Mouse (Mus musculus) heart, embryonic 12.5 days (tissue): ENCODE data around the gene Prkca. TPM values are rescaled to one million over a fixed set of nuclear protein-coding genes. Genes with fewer than 3 reads are reported as not detected.

Source experiments
- ATAC-seq: fragments of 200-750 bp; cut with Nextera tagmentation; 2 replicates; pipeline ENCODE4 v1.8.0; 2017; ENCODE audit warnings: moderate TSS enrichment, moderate library complexity; ENCODE audit not compliant: insufficient number of reproducible peaks, low FRiP score
- H3K27ac ChIP-seq: fragments of 300-500 bp; sonication (generic); 2 replicates; pipeline ENCODE4 v1.5.1; 2016; ENCODE audit warnings: mild to moderate bottlenecking, moderate library complexity; ENCODE audit not compliant: poor library complexity, severe bottlenecking
- H3K27me3 ChIP-seq: fragments of 300-500 bp; sonication (generic); replicated peaks from 2 replicates; pipeline ENCODE4 v1.6.1; 2016; ENCODE audit warnings: mild to moderate bottlenecking, moderate library complexity
- H3K36me3 ChIP-seq: fragments of 300-500 bp; sonication (generic); 2 replicates; pipeline ENCODE4 v1.6.1; 2016; ENCODE audit warnings: mild to moderate bottlenecking, moderate library complexity
- H3K4me1 ChIP-seq: fragments of 300-500 bp; sonication (generic); replicated peaks from 2 replicates; pipeline ENCODE4 v1.6.1; 2016; ENCODE audit warnings: mild to moderate bottlenecking
- H3K4me2 ChIP-seq: fragments of 300-500 bp; sonication (generic); 2 replicates; pipeline ENCODE4 v1.6.1; 2016; ENCODE audit warnings: mild to moderate bottlenecking, moderate library complexity
- H3K4me3 ChIP-seq: fragments of 300-500 bp; sonication (generic); 2 replicates; pipeline ENCODE4 v1.5.1; 2016; ENCODE audit warnings: mild to moderate bottlenecking
- H3K9ac ChIP-seq: fragments of 300-500 bp; sonication (generic); 2 replicates; pipeline ENCODE4 v1.6.1; 2016; ENCODE audit warnings: mild to moderate bottlenecking, moderate library complexity
- H3K9me3 ChIP-seq: fragments of 300-500 bp; sonication (generic); replicated peaks from 2 replicates; pipeline ENCODE4 v1.6.1; 2016; ENCODE audit warnings: mild to moderate bottlenecking, moderate library complexity
- WGBS: fragments of 180-500 bp; shearing (Covaris S2); methylation state at CpG from one replicate; pipeline ENCODE4 v1.1.7; 2016; 5-methylcytosine and 5-hydroxymethylcytosine counted together
- microRNA-seq: library from miRNA; unstranded; fragments of <30 nt; microRNA quantifications from one replicate; pipeline ENCODE4, GENCODE M21; 2017
- polyA plus RNA-seq: library from polyadenylated mRNA; unstranded; fragments of >200 nt; fragmentation: Nextera tagmentation; extraction: Ambion mirVana; gene quantifications from 2 replicates; pipeline ENCODE4 v1.2.1, GENCODE M21; 2016

Gene Prkca
- polyA plus RNA-seq, 1 experiment from 2014 or later = 18.8 TPM

DNA sequence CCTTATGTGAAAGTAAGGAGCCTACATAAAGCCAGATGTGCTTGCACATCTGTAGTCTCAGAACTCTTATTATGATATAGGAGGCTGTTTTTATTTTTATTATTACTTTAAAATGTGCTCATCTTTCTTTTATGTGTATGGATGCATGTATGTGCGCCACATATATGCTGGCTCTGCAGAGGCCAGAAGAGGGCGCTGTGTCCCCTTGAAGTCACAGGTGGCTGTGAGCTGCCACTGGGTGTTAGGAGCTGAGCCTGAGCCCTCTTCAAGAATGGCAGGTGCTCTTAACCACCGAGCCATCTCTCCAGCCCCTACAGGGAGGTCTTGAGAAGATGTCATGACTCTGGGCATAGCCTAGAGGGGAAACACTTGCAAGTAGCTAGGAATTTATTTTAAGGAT is 452.4 kb downstream of the Prkca start:
- peaks cover 5% of the 10 kb centered on the region; the same call in 1 of the 2 replicates for H3K4me1 ChIP-seq
- H3K9me3 ChIP-seq = no peaks in the 10 kb centered on the region
- H3K36me3 ChIP-seq = no peaks in the 10 kb centered on the region
- H3K4me2 ChIP-seq = no peak overlapping the region
- H3K4me3 ChIP-seq = no peak overlapping the region
- H3K27me3 ChIP-seq = no peaks in the 10 kb centered on the region
- WGBS = 78% methylated on average over 3 of the region's 3 CpGs
- no peak overlapping the region for H3K9ac ChIP-seq
- ATAC-seq = no peak
- H3K27ac ChIP-seq = no peak overlapping the region

DNA sequence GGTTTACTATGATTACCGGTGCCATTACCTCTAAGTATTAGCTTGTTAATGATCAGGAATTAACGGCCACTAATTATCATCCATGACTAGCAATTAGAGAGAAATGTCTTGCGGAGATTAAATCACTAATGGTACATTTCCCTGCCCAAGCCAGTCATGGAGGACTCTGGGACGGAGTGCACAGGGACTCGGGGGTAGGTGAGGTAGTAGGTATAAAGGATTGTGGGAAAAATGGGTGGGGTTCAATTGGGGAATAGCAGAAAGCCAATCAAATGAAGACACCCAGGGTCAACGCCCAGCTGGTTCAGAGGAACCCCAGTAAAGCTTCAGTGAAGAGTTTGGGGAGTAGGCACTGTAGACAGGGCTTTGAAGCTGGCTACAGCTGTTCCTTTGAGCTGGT is 456.4 kb downstream of the Prkca start:
- H3K9me3 ChIP-seq = no peaks in the 10 kb centered on the region
- no peak overlapping the region for H3K4me3 ChIP-seq
- no peaks in the 10 kb centered on the region for H3K27me3 ChIP-seq
- H3K9ac ChIP-seq = no peak overlapping the region
- WGBS = 86% methylated on average over 6 of the region's 6 CpGs
- ATAC-seq = no peak
- H3K4me1 ChIP-seq = no peaks in the 10 kb centered on the region
- no peak overlapping the region for H3K27ac ChIP-seq
- no peaks in the 10 kb centered on the region for H3K36me3 ChIP-seq
- H3K4me2 ChIP-seq = no peak overlapping the region

Small RNA genes within 50 kb of the gene (microRNA-seq; reads per million reads assigned to microRNA genes)
- not detected for gene Mir7223

Other genes with a start within 250 kb of the Prkca start
- gene Apoh, start 574 bp downstream of the Prkca start, polyA plus RNA-seq = 0.21 and 0.24 TPM in 2 replicates
- 7.9 and 8.7 TPM in 2 replicates for gene Cep112, start 81.3 kb upstream of the Prkca start, polyA plus RNA-seq